Mouse (Mus musculus): ENCODE measurements around the gene Nat10. TPM values are rescaled to one million over a fixed set of nuclear protein-coding genes. Genes with fewer than 3 reads are reported as not detected.

Gene Nat10
- polyA plus RNA-seq, 1 experiment from 2014 or later = 20.0 TPM

- no peak for ATAC-seq
- H3K27me3 ChIP-seq (ENCODE audit: control insufficient read depth, insufficient read depth, low read depth, low read length) = no peaks in the 10 kb centered on the region
- 76% methylated on average over 9 of the region's 9 CpGs for WGBS
- H3K9ac ChIP-seq (ENCODE audit: low read depth, low read length) = no peak overlapping the region
- no peak overlapping the region for H3K4me2 ChIP-seq (ENCODE audit: low read length)
- no peaks in the 10 kb centered on the region for H3K36me3 ChIP-seq (ENCODE audit: control insufficient read depth, insufficient read depth, low read length)
- H3K9me3 ChIP-seq (replicated peaks; ENCODE audit: control insufficient read depth, low read length, poor library complexity, severe bottlenecking) = no peaks in the 10 kb centered on the region
- no peaks in the 10 kb centered on the region for H3K4me1 ChIP-seq (ENCODE audit: control insufficient read depth, insufficient read depth, low read length)
- H3K27ac ChIP-seq (ENCODE audit: low read length) = no peak overlapping the region
- no peak overlapping the region for H3K4me3 ChIP-seq (ENCODE audit: low read depth, low read length)
Observed at GRCm38 (mm10) chr2:103682261-103682722, 78.8 kb downstream of the Nat10 start.

GRCm38 (mm10) chr2:103681149-103681548 lies 79.9 kb downstream of the Nat10 start:
- Histone ChIP-seq H3K9ac (ENCODE audit: low read depth, low read length) (no peak overlapping the region), H3K4me3 (ENCODE audit: low read depth, low read length) (no peak overlapping the region), H3K36me3 (ENCODE audit: control insufficient read depth, insufficient read depth, low read length) (no peaks in the 10 kb centered on the region), H3K4me2 (ENCODE audit: low read length) (no peak overlapping the region), H3K4me1 (ENCODE audit: control insufficient read depth, insufficient read depth, low read length) (peaks cover 6% of the 10 kb centered on the region), H3K9me3 (replicated peaks; ENCODE audit: control insufficient read depth, low read length, poor library complexity, severe bottlenecking) (no peaks in the 10 kb centered on the region), H3K27me3 (ENCODE audit: control insufficient read depth, insufficient read depth, low read depth, low read length) (no peaks in the 10 kb centered on the region), H3K27ac (ENCODE audit: low read length) (no peak overlapping the region)
- no peak for ATAC-seq
- WGBS = 88% methylated on average over 5 of the region's 5 CpGs

DNA sequence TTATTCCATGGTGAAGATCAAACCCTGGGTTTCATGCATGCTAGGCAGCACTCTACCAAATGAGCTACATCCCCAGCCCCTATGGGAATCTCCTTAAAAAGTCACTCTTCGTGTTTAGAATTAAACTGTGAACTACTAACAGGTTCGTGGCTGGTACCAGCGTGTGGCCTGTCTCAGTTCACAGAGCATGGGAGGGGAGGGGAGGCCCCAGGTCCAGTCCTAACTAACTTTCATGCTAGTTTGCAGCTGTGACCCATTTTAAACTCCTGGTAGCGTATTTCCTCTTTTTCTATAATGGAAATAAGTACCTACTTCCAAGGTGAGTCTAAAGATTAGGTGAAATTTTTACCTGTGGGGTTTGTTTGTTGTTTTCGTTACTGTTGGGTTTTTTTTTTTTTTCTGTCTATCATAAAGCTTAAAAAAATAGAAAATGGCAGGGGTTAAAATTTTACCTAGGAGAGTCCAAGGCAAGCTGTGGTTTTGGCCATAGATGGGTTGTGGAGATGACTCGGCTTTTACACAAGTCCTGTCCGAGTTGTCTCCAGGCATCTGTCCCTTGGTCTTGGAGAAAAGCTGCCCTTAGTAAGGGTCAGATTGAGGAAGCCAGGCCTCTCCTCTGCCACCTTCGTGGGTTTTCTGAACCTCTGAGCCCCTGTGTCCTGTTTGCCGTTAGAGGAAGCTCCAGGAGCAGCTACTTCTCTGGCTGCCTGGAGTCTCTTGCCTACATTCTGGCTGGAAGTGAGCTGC lies 80.5 kb downstream of the Nat10 start:
- H3K9me3 ChIP-seq (replicated peaks; ENCODE audit: control insufficient read depth, low read length, poor library complexity, severe bottlenecking) = no peaks in the 10 kb centered on the region
- H3K9ac ChIP-seq (ENCODE audit: low read depth, low read length) = no peak overlapping the region
- H3K4me1 ChIP-seq (ENCODE audit: control insufficient read depth, insufficient read depth, low read length) = peaks cover 6% of the 10 kb centered on the region
- H3K4me3 ChIP-seq (ENCODE audit: low read depth, low read length) = no peak overlapping the region
- ATAC-seq = no peak
- 78% methylated on average over 9 of the region's 9 CpGs for WGBS
- H3K27ac ChIP-seq (ENCODE audit: low read length) = no peak overlapping the region
- no peak overlapping the region for H3K4me2 ChIP-seq (ENCODE audit: low read length)
- H3K27me3 ChIP-seq (ENCODE audit: control insufficient read depth, insufficient read depth, low read depth, low read length) = no peaks in the 10 kb centered on the region
- no peaks in the 10 kb centered on the region for H3K36me3 ChIP-seq (ENCODE audit: control insufficient read depth, insufficient read depth, low read length)

DNA sequence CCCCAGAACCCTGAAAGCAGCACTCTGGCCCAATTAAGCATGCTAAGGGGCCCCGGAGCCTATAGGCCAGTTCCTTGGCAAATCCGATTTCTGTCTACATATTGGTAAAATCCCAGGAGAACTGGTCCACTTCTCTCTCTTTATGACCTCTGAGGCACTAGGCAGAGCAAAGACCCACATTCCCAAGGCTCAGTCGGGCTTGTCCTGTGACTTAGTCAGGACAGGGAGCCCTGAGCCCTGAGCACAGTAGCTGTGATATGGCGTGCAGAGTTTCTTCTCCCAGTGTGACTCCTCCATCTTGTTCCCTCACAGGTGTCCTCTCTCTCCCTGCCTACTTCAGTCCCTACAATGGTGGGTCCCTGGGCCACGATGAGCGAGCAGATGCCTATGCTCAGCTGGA lies 82.6 kb downstream of the Nat10 start:
- 82% methylated on average over 6 of the region's 6 CpGs for WGBS
- Histone ChIP-seq H3K4me1 (ENCODE audit: control insufficient read depth, insufficient read depth, low read length) (peaks cover 6% of the 10 kb centered on the region), H3K4me2 (ENCODE audit: low read length) (no peak overlapping the region), H3K9me3 (replicated peaks; ENCODE audit: control insufficient read depth, low read length, poor library complexity, severe bottlenecking) (no peaks in the 10 kb centered on the region), H3K9ac (ENCODE audit: low read depth, low read length) (no peak overlapping the region), H3K27me3 (ENCODE audit: control insufficient read depth, insufficient read depth, low read depth, low read length) (no peaks in the 10 kb centered on the region), H3K36me3 (ENCODE audit: control insufficient read depth, insufficient read depth, low read length) (no peaks in the 10 kb centered on the region), H3K4me3 (ENCODE audit: low read depth, low read length) (no peak overlapping the region), H3K27ac (ENCODE audit: low read length) (no peak overlapping the region)
- no peak for ATAC-seq

GRCm38 (mm10) chr2:103677614-103678369 lies 83.3 kb downstream of the Nat10 start:
- peaks cover 6% of the 10 kb centered on the region for H3K4me1 ChIP-seq (ENCODE audit: control insufficient read depth, insufficient read depth, low read length)
- WGBS = 75% methylated on average over 7 of the region's 7 CpGs
- H3K9me3 ChIP-seq (replicated peaks; ENCODE audit: control insufficient read depth, low read length, poor library complexity, severe bottlenecking) = no peaks in the 10 kb centered on the region
- no peak overlapping the region for H3K9ac ChIP-seq (ENCODE audit: low read depth, low read length)
- no peak overlapping the region for H3K27ac ChIP-seq (ENCODE audit: low read length)
- no peak overlapping the region for H3K4me2 ChIP-seq (ENCODE audit: low read length)
- ATAC-seq = no peak
- H3K36me3 ChIP-seq (ENCODE audit: control insufficient read depth, insufficient read depth, low read length) = no peaks in the 10 kb centered on the region
- H3K4me3 ChIP-seq (ENCODE audit: low read depth, low read length) = no peak overlapping the region
- H3K27me3 ChIP-seq (ENCODE audit: control insufficient read depth, insufficient read depth, low read depth, low read length) = no peaks in the 10 kb centered on the region

DNA sequence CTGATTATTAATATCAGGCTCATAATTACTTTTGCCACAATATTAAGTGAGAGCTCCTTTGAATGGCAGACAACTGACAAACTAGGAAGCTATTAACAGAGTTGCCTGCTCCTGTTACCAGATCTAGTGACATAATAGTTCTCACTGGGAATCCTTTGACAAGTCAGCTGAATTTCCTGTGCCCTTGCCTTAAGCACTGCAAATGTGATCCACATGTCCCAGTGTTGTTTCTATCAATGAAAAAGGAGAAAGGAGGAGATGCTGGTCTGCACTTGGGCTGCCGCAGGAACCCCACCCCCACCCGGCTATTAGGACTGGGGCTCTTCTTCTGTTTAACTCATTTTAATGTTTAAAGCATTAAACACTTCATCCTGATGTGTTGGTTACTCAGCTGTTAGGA lies 84.3 kb downstream of the Nat10 start:
- Histone ChIP-seq H3K9ac (ENCODE audit: low read depth, low read length) (no peak overlapping the region), H3K9me3 (replicated peaks; ENCODE audit: control insufficient read depth, low read length, poor library complexity, severe bottlenecking) (no peaks in the 10 kb centered on the region), H3K36me3 (ENCODE audit: control insufficient read depth, insufficient read depth, low read length) (no peaks in the 10 kb centered on the region), H3K27ac (ENCODE audit: low read length) (no peak overlapping the region), H3K27me3 (ENCODE audit: control insufficient read depth, insufficient read depth, low read depth, low read length) (no peaks in the 10 kb centered on the region), H3K4me1 (ENCODE audit: control insufficient read depth, insufficient read depth, low read length) (peaks cover 6% of the 10 kb centered on the region), H3K4me2 (ENCODE audit: low read length) (no peak overlapping the region), H3K4me3 (ENCODE audit: low read depth, low read length) (no peak overlapping the region)
- ATAC-seq = no peak
- 62% methylated on average over 2 of the region's 2 CpGs for WGBS

DNA sequence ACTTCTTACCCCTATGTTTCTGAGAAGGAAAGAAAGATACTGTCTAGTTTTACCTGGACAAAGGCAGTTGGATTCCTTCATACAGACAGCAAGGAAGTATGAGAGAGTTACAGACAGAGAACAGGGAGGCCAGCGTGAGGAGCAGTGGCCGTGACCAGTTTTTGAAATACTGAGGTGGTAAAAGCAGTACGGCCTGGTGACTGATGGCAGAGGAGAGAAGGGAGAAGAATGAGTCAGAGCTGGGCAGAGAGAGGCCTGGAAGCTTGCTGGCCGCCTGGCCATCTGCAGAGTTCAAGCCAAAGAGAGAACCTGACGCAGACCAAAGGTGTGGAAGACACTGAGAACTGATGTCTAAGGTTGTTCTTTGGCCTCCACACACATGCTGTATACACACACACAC lies 85.7 kb downstream of the Nat10 start:
- no peak overlapping the region for H3K27ac ChIP-seq (ENCODE audit: low read length)
- peaks cover 6% of the 10 kb centered on the region for H3K4me1 ChIP-seq (ENCODE audit: control insufficient read depth, insufficient read depth, low read length)
- H3K4me3 ChIP-seq (ENCODE audit: low read depth, low read length) = no peak overlapping the region
- no peaks in the 10 kb centered on the region for H3K9me3 ChIP-seq (replicated peaks; ENCODE audit: control insufficient read depth, low read length, poor library complexity, severe bottlenecking)
- no peak for ATAC-seq
- H3K9ac ChIP-seq (ENCODE audit: low read depth, low read length) = no peak overlapping the region
- H3K36me3 ChIP-seq (ENCODE audit: control insufficient read depth, insufficient read depth, low read length) = no peaks in the 10 kb centered on the region
- no peak overlapping the region for H3K4me2 ChIP-seq (ENCODE audit: low read length)
- no peaks in the 10 kb centered on the region for H3K27me3 ChIP-seq (ENCODE audit: control insufficient read depth, insufficient read depth, low read depth, low read length)
- WGBS = 90% methylated on average over 5 of the region's 5 CpGs

GRCm38 (mm10) chr2:103673609-103674008 lies 87.5 kb downstream of the Nat10 start:
- ATAC-seq = no peak
- Histone ChIP-seq H3K9ac (ENCODE audit: low read depth, low read length) (no peak overlapping the region), H3K4me1 (ENCODE audit: control insufficient read depth, insufficient read depth, low read length) (peaks cover 11% of the 10 kb centered on the region), H3K9me3 (replicated peaks; ENCODE audit: control insufficient read depth, low read length, poor library complexity, severe bottlenecking) (no peaks in the 10 kb centered on the region), H3K27me3 (ENCODE audit: control insufficient read depth, insufficient read depth, low read depth, low read length) (no peaks in the 10 kb centered on the region), H3K36me3 (ENCODE audit: control insufficient read depth, insufficient read depth, low read length) (no peaks in the 10 kb centered on the region), H3K27ac (ENCODE audit: low read length) (no peak overlapping the region), H3K4me3 (ENCODE audit: low read depth, low read length) (no peak overlapping the region), H3K4me2 (ENCODE audit: low read length) (no peak overlapping the region)
- 89% methylated on average over 4 of the region's 4 CpGs for WGBS

DNA sequence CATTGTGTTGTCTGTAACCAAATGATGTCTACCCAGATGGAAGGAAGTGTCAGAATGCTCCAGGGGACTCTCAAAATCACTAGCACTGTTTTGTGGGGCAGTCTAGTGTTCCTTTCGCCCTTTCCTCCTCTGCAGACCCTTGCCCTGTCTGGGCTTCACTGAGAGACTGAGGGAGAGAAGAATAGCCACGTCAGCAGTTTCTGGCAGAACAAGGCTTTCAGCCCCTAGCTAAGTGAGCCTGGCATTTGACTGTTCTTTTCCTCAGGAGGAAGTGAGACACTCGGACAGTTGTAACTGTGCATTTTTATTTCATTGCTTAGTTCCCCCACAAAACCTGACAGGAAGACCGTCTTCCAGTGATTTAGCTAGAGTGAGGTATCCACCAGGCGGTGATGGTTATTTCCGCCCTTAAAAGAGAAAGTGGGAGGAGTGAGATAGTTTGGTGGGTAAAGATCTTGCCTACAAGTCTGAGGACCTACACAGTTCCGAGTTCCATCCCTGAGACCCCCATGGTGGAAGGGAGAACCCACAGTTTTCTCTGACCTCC lies 88.4 kb downstream of the Nat10 start:
- H3K27ac ChIP-seq (ENCODE audit: low read length) = no peak overlapping the region
- WGBS = 78% methylated on average over 7 of the region's 7 CpGs

More for the DNA sequence above, 88.4 kb downstream of the Nat10 start:
- Histone ChIP-seq H3K9ac (ENCODE audit: low read depth, low read length) (no peak overlapping the region), H3K27me3 (ENCODE audit: control insufficient read depth, insufficient read depth, low read depth, low read length) (no peaks in the 10 kb centered on the region), H3K4me3 (ENCODE audit: low read depth, low read length) (no peak overlapping the region), H3K4me2 (ENCODE audit: low read length) (no peak overlapping the region), H3K4me1 (ENCODE audit: control insufficient read depth, insufficient read depth, low read length) (peaks cover 11% of the 10 kb centered on the region), H3K9me3 (replicated peaks; ENCODE audit: control insufficient read depth, low read length, poor library complexity, severe bottlenecking) (no peaks in the 10 kb centered on the region), H3K36me3 (ENCODE audit: control insufficient read depth, insufficient read depth, low read length) (no peaks in the 10 kb centered on the region)
- no peak for ATAC-seq
